Mouse (Mus musculus): ENCODE data around the gene Ccdc86. TPM values are rescaled to one million over a fixed set of nuclear protein-coding genes. Genes with fewer than 3 reads are reported as not detected.

The Ccdc86 gene
- polyA plus RNA-seq, 1 experiment from 2014 or later: 14.1 TPM

- Histone ChIP-seq H3K4me1 (peaks cover 35% of the 10 kb centered on the region), H3K27ac (no peak overlapping the region), H3K4me3 (no peak overlapping the region), H3K9me3 (no peaks in the 10 kb centered on the region), H3K9ac (no peak overlapping the region), H3K27me3 (replicated peaks) (no peaks in the 10 kb centered on the region; the same call in 1 of the 2 replicates), H3K36me3 (replicated peaks) (peaks cover 24% of the 10 kb centered on the region), H3K4me2 (peak overlapping the region; percentile 100; the same call in 1 of the 2 replicates)
- no peak for ATAC-seq (replicated peaks)
- 90% methylated on average over 3 of the region's 3 CpGs for WGBS
Measured at GRCm38 (mm10) chr19:10946506-10946905, 2.6 kb downstream of the Ccdc86 start.

GRCm38 (mm10) chr19:10943955-10944354 lies 5.1 kb downstream of the Ccdc86 start:
- no peaks in the 10 kb centered on the region; the same call in 1 of the 2 replicates for H3K27me3 ChIP-seq (replicated peaks)
- H3K27ac ChIP-seq: no peak overlapping the region
- no peak for ATAC-seq (replicated peaks)
- no peaks in the 10 kb centered on the region for H3K9me3 ChIP-seq
- 90% methylated on average over 3 of the region's 3 CpGs for WGBS
- H3K4me1 ChIP-seq: peaks cover 47% of the 10 kb centered on the region
- no peak overlapping the region for H3K4me2 ChIP-seq
- H3K4me3 ChIP-seq: no peak overlapping the region
- no peak overlapping the region for H3K9ac ChIP-seq
- peaks cover 24% of the 10 kb centered on the region for H3K36me3 ChIP-seq (replicated peaks)

- ATAC-seq (replicated peaks): peak; percentile 86
- H3K27me3 ChIP-seq (replicated peaks): no peaks in the 10 kb centered on the region; the same call in 1 of the 2 replicates
- peak overlapping the region; percentile 70 for H3K27ac ChIP-seq
- peaks cover 20% of the 10 kb centered on the region for H3K4me1 ChIP-seq
- no peaks in the 10 kb centered on the region for H3K9me3 ChIP-seq
- peak overlapping the region; percentile 32 for H3K4me3 ChIP-seq
- H3K36me3 ChIP-seq (replicated peaks): peaks cover 24% of the 10 kb centered on the region
- H3K4me2 ChIP-seq: peak overlapping the region; percentile 76
- 1% methylated on average over 40 of the region's 40 CpGs for WGBS
- peak overlapping the region; percentile 47 for H3K9ac ChIP-seq
Measured at GRCm38 (mm10) chr19:10940801-10941457, 8.1 kb downstream of the Ccdc86 start.

GRCm38 (mm10) chr19:10940097-10940800 lies 8.8 kb downstream of the Ccdc86 start:
- H3K36me3 ChIP-seq (replicated peaks): peaks cover 24% of the 10 kb centered on the region
- whole genome bisulfite sequencing: 17% methylated on average over 37 of the region's 37 CpGs
- H3K4me3 ChIP-seq: peak overlapping the region; percentile 32
- no peaks in the 10 kb centered on the region for H3K9me3 ChIP-seq
- ATAC-seq (replicated peaks): peak; percentile 93
- peaks cover 20% of the 10 kb centered on the region for H3K4me1 ChIP-seq
- H3K4me2 ChIP-seq: peak overlapping the region; percentile 76
- H3K27me3 ChIP-seq (replicated peaks): no peaks in the 10 kb centered on the region; the same call in 1 of the 2 replicates
- H3K27ac ChIP-seq: peak overlapping the region; percentile 70
- H3K9ac ChIP-seq: peak overlapping the region; percentile 47

- H3K27me3 ChIP-seq (replicated peaks): no peaks in the 10 kb centered on the region; the same call in 1 of the 2 replicates
- no peak overlapping the region for H3K27ac ChIP-seq
- no peak for ATAC-seq (replicated peaks)
- no peak overlapping the region for H3K4me3 ChIP-seq
- peaks cover 20% of the 10 kb centered on the region for H3K4me1 ChIP-seq
- 72% methylated on average over 3 of the region's 3 CpGs for WGBS
- H3K9me3 ChIP-seq: no peaks in the 10 kb centered on the region
- peaks cover 16% of the 10 kb centered on the region for H3K36me3 ChIP-seq (replicated peaks)
- H3K4me2 ChIP-seq: no peak overlapping the region
- H3K9ac ChIP-seq: no peak overlapping the region
Measured at GRCm38 (mm10) chr19:10938771-10939170, 10.3 kb downstream of the Ccdc86 start.

- Histone ChIP-seq H3K4me1 (peaks cover 20% of the 10 kb centered on the region), H3K9ac (no peak within 1 kb of the TSS), H3K27me3 (replicated peaks) (no peaks in the 10 kb centered on the region; the same call in 1 of the 2 replicates), H3K27ac (no peak within 1 kb of the TSS), H3K9me3 (no peaks in the 10 kb centered on the region), H3K36me3 (replicated peaks) (peaks cover 4% of the 10 kb centered on the region), H3K4me2 (no peak within 1 kb of the TSS), H3K4me3 (no peak within 1 kb of the TSS)
- no peak for ATAC-seq (replicated peaks)
- WGBS: 69% methylated on average over 5 of the region's 5 CpGs
Measured at GRCm38 (mm10) chr19:10937110-10937563, 11.9 kb downstream of the Ccdc86 start, which contains the start of gene Ptgdr2. Gene Ptgdr2, plus strand, starts transcription at chr19:10937160.

- no peak overlapping the region for H3K4me2 ChIP-seq
- no peak overlapping the region for H3K9ac ChIP-seq
- peaks cover 11% of the 10 kb centered on the region for H3K4me1 ChIP-seq
- H3K4me3 ChIP-seq: no peak overlapping the region
- no peaks in the 10 kb centered on the region for H3K27me3 ChIP-seq (replicated peaks)
- H3K9me3 ChIP-seq: no peaks in the 10 kb centered on the region
- H3K27ac ChIP-seq: no peak overlapping the region
- no peak for ATAC-seq (replicated peaks)
- H3K36me3 ChIP-seq (replicated peaks): no peaks in the 10 kb centered on the region
- 90% methylated on average over 5 of the region's 5 CpGs for WGBS
Measured at GRCm38 (mm10) chr19:10936077-10936476, 13.0 kb downstream of the Ccdc86 start.

GRCm38 (mm10) chr19:10935029-10935428 lies 14.0 kb downstream of the Ccdc86 start:
- H3K9me3 ChIP-seq: no peaks in the 10 kb centered on the region

GRCm38 (mm10) chr19:10930641-10931040 lies 18.4 kb downstream of the Ccdc86 start:
- Histone ChIP-seq H3K4me1 (no peaks in the 10 kb centered on the region), H3K4me3 (no peak overlapping the region), H3K4me2 (no peak overlapping the region), H3K9me3 (no peaks in the 10 kb centered on the region), H3K27me3 (replicated peaks) (no peaks in the 10 kb centered on the region), H3K36me3 (replicated peaks) (no peaks in the 10 kb centered on the region), H3K9ac (no peak overlapping the region), H3K27ac (no peak overlapping the region)
- ATAC-seq (replicated peaks): no peak
- WGBS: 87% methylated on average over 2 of the region's 2 CpGs

More at GRCm38 (mm10) chr19:10935029-10935428, 14.0 kb downstream of the Ccdc86 start:
- WGBS: 13% methylated on average over 5 of the region's 5 CpGs
- H3K27me3 ChIP-seq (replicated peaks): no peaks in the 10 kb centered on the region
- H3K4me3 ChIP-seq: no peak overlapping the region
- ATAC-seq (replicated peaks): no peak
- H3K4me2 ChIP-seq: no peak overlapping the region
- no peak overlapping the region for H3K9ac ChIP-seq
- H3K36me3 ChIP-seq (replicated peaks): no peaks in the 10 kb centered on the region
- no peak overlapping the region for H3K27ac ChIP-seq
- 0 out of 2 replicates have a peak, but pooled peaks cover 1% of the 10 kb centered on the region for H3K4me1 ChIP-seq

- 26% methylated on average over 4 of the region's 4 CpGs for WGBS
- Histone ChIP-seq H3K27ac (no peak overlapping the region), H3K9me3 (no peaks in the 10 kb centered on the region), H3K27me3 (replicated peaks) (no peaks in the 10 kb centered on the region), H3K9ac (no peak overlapping the region), H3K36me3 (replicated peaks) (no peaks in the 10 kb centered on the region), H3K4me1 (no peaks in the 10 kb centered on the region), H3K4me2 (no peak overlapping the region), H3K4me3 (no peak overlapping the region)
- ATAC-seq (replicated peaks): no peak
Measured at GRCm38 (mm10) chr19:10926666-10927065, 22.4 kb downstream of the Ccdc86 start.

- Histone ChIP-seq H3K4me3 (no peak overlapping the region), H3K36me3 (replicated peaks) (no peaks in the 10 kb centered on the region), H3K27ac (no peak overlapping the region), H3K27me3 (replicated peaks) (no peaks in the 10 kb centered on the region), H3K9ac (no peak overlapping the region), H3K9me3 (no peaks in the 10 kb centered on the region), H3K4me1 (no peaks in the 10 kb centered on the region), H3K4me2 (no peak overlapping the region)
- 16% methylated on average over 6 of the region's 6 CpGs for whole genome bisulfite sequencing
- ATAC-seq (replicated peaks): 0 out of 2 replicates have a peak, but pooled peaks have one; percentile 33
Measured at GRCm38 (mm10) chr19:10926123-10926621, 22.9 kb downstream of the Ccdc86 start.

- Histone ChIP-seq H3K9me3 (no peaks in the 10 kb centered on the region), H3K27me3 (replicated peaks) (no peaks in the 10 kb centered on the region), H3K4me1 (no peaks in the 10 kb centered on the region), H3K4me3 (no peak overlapping the region), H3K4me2 (no peak overlapping the region), H3K9ac (no peak overlapping the region), H3K36me3 (replicated peaks) (no peaks in the 10 kb centered on the region), H3K27ac (no peak overlapping the region)
- 73% methylated on average over 4 of the region's 4 CpGs for WGBS
- no peak for ATAC-seq (replicated peaks)
Measured at GRCm38 (mm10) chr19:10924220-10924619, 24.8 kb downstream of the Ccdc86 start.

Data from midbrain, embryonic 15.5 days (tissue).